Mouse (Mus musculus): ENCODE results near the gene Zswim4. TPM values are rescaled to one million over a fixed set of nuclear protein-coding genes. Genes with fewer than 3 reads are reported as not detected.

The Zswim4 gene
- polyA plus RNA-seq, 1 experiment from 2014 or later = 11.0 TPM

GRCm38 (mm10) chr8:84261098-84261497 is 24.2 kb upstream of the Zswim4 start:
- Histone ChIP-seq H3K4me3 (ENCODE audit: low read depth, low read length) (no peak overlapping the region), H3K4me1 (ENCODE audit: control insufficient read depth, insufficient read depth, low read length) (0 out of 2 replicates have a peak, but pooled peaks cover 6% of the 10 kb centered on the region), H3K36me3 (ENCODE audit: control insufficient read depth, insufficient read depth, low read length) (peaks cover 69% of the 10 kb centered on the region), H3K9ac (ENCODE audit: low read depth, low read length) (no peak overlapping the region), H3K27me3 (replicated peaks; ENCODE audit: control insufficient read depth, insufficient read depth, low read length) (no peaks in the 10 kb centered on the region), H3K27ac (replicated peaks; ENCODE audit: low read depth, low read length) (no peak overlapping the region), H3K9me3 (ENCODE audit: control insufficient read depth, low read length) (no peaks in the 10 kb centered on the region), H3K4me2 (ENCODE audit: low read depth, low read length) (no peak overlapping the region)
- ATAC-seq (ENCODE audit: low read depth) (no peak), DNase-seq (ENCODE audit: low spot score) (no peak)
- 94% methylated on average over 4 of the region's 4 CpGs for WGBS

- peak; percentile 97 for DNase-seq (ENCODE audit: low spot score)
- Histone ChIP-seq H3K9me3 (ENCODE audit: control insufficient read depth, low read length) (no peaks in the 10 kb centered on the region), H3K27me3 (replicated peaks; ENCODE audit: control insufficient read depth, insufficient read depth, low read length) (no peaks in the 10 kb centered on the region), H3K27ac (replicated peaks; ENCODE audit: low read depth, low read length) (peak within 1 kb of the TSS; percentile 83), H3K4me2 (ENCODE audit: low read depth, low read length) (peak within 1 kb of the TSS; percentile 68), H3K4me3 (ENCODE audit: low read depth, low read length) (peak within 1 kb of the TSS; percentile 68), H3K36me3 (ENCODE audit: control insufficient read depth, insufficient read depth, low read length) (peaks cover 71% of the 10 kb centered on the region), H3K9ac (ENCODE audit: low read depth, low read length) (peak within 1 kb of the TSS; percentile 72), H3K4me1 (ENCODE audit: control insufficient read depth, insufficient read depth, low read length) (0 out of 2 replicates have a peak, but pooled peaks cover 9% of the 10 kb centered on the region)
- 1% methylated on average over 31 of the region's 64 CpGs for WGBS
- peak; percentile 93 for ATAC-seq (ENCODE audit: low read depth)
These were observed 20.2 kb upstream of the Zswim4 start, which contains the start of gene Mri1 for GRCm38 (mm10) chr8:84256822-84257610. TSS of gene Mri1 (minus strand) at chr8:84257326.

- ATAC-seq (ENCODE audit: low read depth) (peak; percentile 34), DNase-seq (ENCODE audit: low spot score) (peak; percentile 70)
- H3K4me3 ChIP-seq (ENCODE audit: low read depth, low read length) = peak overlapping the region; percentile 68
- H3K9me3 ChIP-seq (ENCODE audit: control insufficient read depth, low read length) = no peaks in the 10 kb centered on the region
- WGBS = 14% methylated on average over 6 of the region's 6 CpGs
- H3K4me2 ChIP-seq (ENCODE audit: low read depth, low read length) = peak overlapping the region; percentile 68
- peak overlapping the region; percentile 72 for H3K9ac ChIP-seq (ENCODE audit: low read depth, low read length)
- H3K27me3 ChIP-seq (replicated peaks; ENCODE audit: control insufficient read depth, insufficient read depth, low read length) = no peaks in the 10 kb centered on the region
- H3K36me3 ChIP-seq (ENCODE audit: control insufficient read depth, insufficient read depth, low read length) = peaks cover 71% of the 10 kb centered on the region
- H3K4me1 ChIP-seq (ENCODE audit: control insufficient read depth, insufficient read depth, low read length) = 0 out of 2 replicates have a peak, but pooled peaks cover 9% of the 10 kb centered on the region
- peak overlapping the region; percentile 83 for H3K27ac ChIP-seq (replicated peaks; ENCODE audit: low read depth, low read length)
These were observed 19.6 kb upstream of the Zswim4 start for GRCm38 (mm10) chr8:84256458-84256821.

- no peak overlapping the region for H3K27ac ChIP-seq (replicated peaks; ENCODE audit: low read depth, low read length)
- no peaks in the 10 kb centered on the region for H3K9me3 ChIP-seq (ENCODE audit: control insufficient read depth, low read length)
- peak overlapping the region; percentile 68 for H3K4me3 ChIP-seq (ENCODE audit: low read depth, low read length)
- 74% methylated on average over 3 of the region's 3 CpGs for WGBS
- peak overlapping the region; percentile 72; the same call in 1 of the 2 replicates for H3K9ac ChIP-seq (ENCODE audit: low read depth, low read length)
- H3K27me3 ChIP-seq (replicated peaks; ENCODE audit: control insufficient read depth, insufficient read depth, low read length) = no peaks in the 10 kb centered on the region
- peaks cover 68% of the 10 kb centered on the region for H3K36me3 ChIP-seq (ENCODE audit: control insufficient read depth, insufficient read depth, low read length)
- peak overlapping the region; percentile 68 for H3K4me2 ChIP-seq (ENCODE audit: low read depth, low read length)
- DNase-seq (ENCODE audit: low spot score) (no peak), ATAC-seq (ENCODE audit: low read depth) (no peak)
- H3K4me1 ChIP-seq (ENCODE audit: control insufficient read depth, insufficient read depth, low read length) = 0 out of 2 replicates have a peak, but pooled peaks cover 9% of the 10 kb centered on the region
These were observed 19.0 kb upstream of the Zswim4 start for GRCm38 (mm10) chr8:84255858-84256257.

GRCm38 (mm10) chr8:84249257-84250170 is 12.7 kb upstream of the Zswim4 start, which contains the start of gene D8Ertd738e:
TSS of gene D8Ertd738e (minus strand) at chr8:84249719.
- H3K27me3 ChIP-seq (replicated peaks; ENCODE audit: control insufficient read depth, insufficient read depth, low read length) = no peaks in the 10 kb centered on the region
- peak within 1 kb of the TSS; percentile 79 for H3K27ac ChIP-seq (replicated peaks; ENCODE audit: low read depth, low read length)
- H3K4me3 ChIP-seq (ENCODE audit: low read depth, low read length) = peak within 1 kb of the TSS; percentile 74
- H3K4me2 ChIP-seq (ENCODE audit: low read depth, low read length) = peak within 1 kb of the TSS; percentile 76
- H3K9ac ChIP-seq (ENCODE audit: low read depth, low read length) = peak within 1 kb of the TSS; percentile 84
- H3K9me3 ChIP-seq (ENCODE audit: control insufficient read depth, low read length) = no peaks in the 10 kb centered on the region
- WGBS = 3% methylated on average over 51 of the region's 52 CpGs
- ATAC-seq (ENCODE audit: low read depth) = peak; percentile 96
- DNase-seq (ENCODE audit: low spot score) = peak; percentile 97
- H3K36me3 ChIP-seq (ENCODE audit: control insufficient read depth, insufficient read depth, low read length) = peaks cover 66% of the 10 kb centered on the region
- no peaks in the 10 kb centered on the region for H3K4me1 ChIP-seq (ENCODE audit: control insufficient read depth, insufficient read depth, low read length)

- no peak overlapping the region for H3K4me3 ChIP-seq (ENCODE audit: low read depth, low read length)
- 54% methylated on average over 2 of the region's 2 CpGs for WGBS
- H3K9ac ChIP-seq (ENCODE audit: low read depth, low read length) = no peak overlapping the region
- H3K36me3 ChIP-seq (ENCODE audit: control insufficient read depth, insufficient read depth, low read length) = peaks cover 28% of the 10 kb centered on the region
- no peak overlapping the region for H3K4me2 ChIP-seq (ENCODE audit: low read depth, low read length)
- no peaks in the 10 kb centered on the region for H3K27me3 ChIP-seq (replicated peaks; ENCODE audit: control insufficient read depth, insufficient read depth, low read length)
- H3K9me3 ChIP-seq (ENCODE audit: control insufficient read depth, low read length) = no peaks in the 10 kb centered on the region
- H3K4me1 ChIP-seq (ENCODE audit: control insufficient read depth, insufficient read depth, low read length) = no peaks in the 10 kb centered on the region
- no peak for DNase-seq (ENCODE audit: low spot score)
- ATAC-seq (ENCODE audit: low read depth) = no peak
- H3K27ac ChIP-seq (replicated peaks; ENCODE audit: low read depth, low read length) = no peak overlapping the region
These were observed 5.0 kb upstream of the Zswim4 start for GRCm38 (mm10) chr8:84241821-84242220.

GRCm38 (mm10) chr8:84241167-84241566 is 4.3 kb upstream of the Zswim4 start:
- no peaks in the 10 kb centered on the region for H3K27me3 ChIP-seq (replicated peaks; ENCODE audit: control insufficient read depth, insufficient read depth, low read length)
- H3K36me3 ChIP-seq (ENCODE audit: control insufficient read depth, insufficient read depth, low read length) = peaks cover 21% of the 10 kb centered on the region
- no peak for ATAC-seq (ENCODE audit: low read depth)
- no peak overlapping the region for H3K9ac ChIP-seq (ENCODE audit: low read depth, low read length)
- H3K9me3 ChIP-seq (ENCODE audit: control insufficient read depth, low read length) = no peaks in the 10 kb centered on the region
- no peak for DNase-seq (ENCODE audit: low spot score)
- no peak overlapping the region for H3K27ac ChIP-seq (replicated peaks; ENCODE audit: low read depth, low read length)
- 61% methylated on average over 6 of the region's 6 CpGs for WGBS
- H3K4me2 ChIP-seq (ENCODE audit: low read depth, low read length) = no peak overlapping the region
- H3K4me1 ChIP-seq (ENCODE audit: control insufficient read depth, insufficient read depth, low read length) = no peaks in the 10 kb centered on the region
- no peak overlapping the region for H3K4me3 ChIP-seq (ENCODE audit: low read depth, low read length)

GRCm38 (mm10) chr8:84237542-84238229 is 831 bp upstream of the Zswim4 start:
- H3K9ac ChIP-seq (ENCODE audit: low read depth, low read length) = peak overlapping the region; percentile 69
- ATAC-seq (ENCODE audit: low read depth) = no peak
- peak overlapping the region; percentile 66 for H3K4me2 ChIP-seq (ENCODE audit: low read depth, low read length)
- peak overlapping the region; percentile 93 for H3K4me3 ChIP-seq (ENCODE audit: low read depth, low read length)
- DNase-seq (ENCODE audit: low spot score) = no peak
- no peaks in the 10 kb centered on the region for H3K27me3 ChIP-seq (replicated peaks; ENCODE audit: control insufficient read depth, insufficient read depth, low read length)
- WGBS = 18% methylated on average over 19 of the region's 19 CpGs
- H3K4me1 ChIP-seq (ENCODE audit: control insufficient read depth, insufficient read depth, low read length) = peaks cover 10% of the 10 kb centered on the region
- H3K36me3 ChIP-seq (ENCODE audit: control insufficient read depth, insufficient read depth, low read length) = peaks cover 24% of the 10 kb centered on the region; the same call in 1 of the 2 replicates
- H3K27ac ChIP-seq (replicated peaks; ENCODE audit: low read depth, low read length) = peak overlapping the region; percentile 81
- no peaks in the 10 kb centered on the region for H3K9me3 ChIP-seq (ENCODE audit: control insufficient read depth, low read length)

Data from embryonic facial prominence, embryonic 14.5 days (tissue).